Mouse (Mus musculus): ENCODE results near the gene Cep89. TPM values are rescaled to one million over a fixed set of nuclear protein-coding genes. Genes with fewer than 3 reads are reported as not detected.

Cep89 gene
- total and polyA plus RNA-seq, 2 experiments from 2014 or later: 7.7 to 27.6 TPM

- ATAC-seq (ENCODE audit: low FRiP score): no peak
- no peak for TF ChIP-seq CTCF (IDR thresholded peaks at IDR 0.05)
- no peak overlapping the region for H3K4me3 ChIP-seq (ENCODE audit: low read depth, low read length)
- no peaks in the 10 kb centered on the region for H3K36me3 ChIP-seq (ENCODE audit: insufficient read depth, low read length)
- H3K27ac ChIP-seq (ENCODE audit: low read depth, low read length): no peak overlapping the region
- WGBS: 85% methylated on average over 8 of the region's 8 CpGs
- H3K4me1 ChIP-seq (ENCODE audit: insufficient read depth, low read length): no peaks in the 10 kb centered on the region
- no peak overlapping the region for H3K4me2 ChIP-seq (ENCODE audit: low read depth, low read length, poor library complexity, severe bottlenecking)
- H3K9me3 ChIP-seq (ENCODE audit: low read length): no peaks in the 10 kb centered on the region
- H3K27me3 ChIP-seq (ENCODE audit: insufficient read depth, low read length): no peaks in the 10 kb centered on the region
- H3K9ac ChIP-seq (replicated peaks; ENCODE audit: low read length, poor library complexity, severe bottlenecking): no peak overlapping the region
- no peak for DNase-seq (ENCODE audit: low spot score)
Observed at GRCm38 (mm10) chr7:35486553-35486952, 89.7 kb downstream of the Cep89 start.

Other genes with a start within 250 kb of the Cep89 start
- 37.1 and 39.1 TPM in 2 replicates for gene Slc7a10, start 210.7 kb upstream of the Cep89 start, total RNA-seq (2014; rRNA removed)
- gene Slc7a10, start 210.7 kb upstream of the Cep89 start, polyA plus RNA-seq (2015; fragmentation: Nextera tagmentation; extraction: Ambion mirVana): 24.1 and 29.4 TPM in 2 replicates
- gene Lrp3, start 181.5 kb upstream of the Cep89 start, total RNA-seq (2014; rRNA removed): 136 and 159 TPM in 2 replicates
- gene Lrp3, start 181.5 kb upstream of the Cep89 start, polyA plus RNA-seq (2015; fragmentation: Nextera tagmentation; extraction: Ambion mirVana): 21.7 and 23.7 TPM in 2 replicates
- 8.0 and 11.5 TPM in 2 replicates for gene Gpatch1, start 78.6 kb upstream of the Cep89 start, total RNA-seq (2014; rRNA removed)
- 21.9 and 22.2 TPM in 2 replicates for gene Gpatch1, start 78.6 kb upstream of the Cep89 start, polyA plus RNA-seq (2015; fragmentation: Nextera tagmentation; extraction: Ambion mirVana)
- gene Rhpn2, start 62.9 kb upstream of the Cep89 start, total RNA-seq (2014; rRNA removed): 3.1 and 3.5 TPM in 2 replicates
- 1.7 and 1.9 TPM in 2 replicates for gene Rhpn2, start 62.9 kb upstream of the Cep89 start, polyA plus RNA-seq (2015; fragmentation: Nextera tagmentation; extraction: Ambion mirVana)
- gene Faap24, start 199 bp upstream of the Cep89 start, total RNA-seq (2014; rRNA removed): 5.8 and 8.8 TPM in 2 replicates
- 10.4 and 11.5 TPM in 2 replicates for gene Faap24, start 199 bp upstream of the Cep89 start, polyA plus RNA-seq (2015; fragmentation: Nextera tagmentation; extraction: Ambion mirVana)
- gene Slc7a9, start 51.8 kb downstream of the Cep89 start, total RNA-seq (2014; rRNA removed): not detected in 2 replicates
- 0.59 TPM in 1 of 2 replicates, not detected in the other for gene Slc7a9, start 51.8 kb downstream of the Cep89 start, polyA plus RNA-seq (2015; fragmentation: Nextera tagmentation; extraction: Ambion mirVana)
- 0.19 and 0.38 TPM in 2 replicates for gene Tdrd12, start 140.7 kb downstream of the Cep89 start, total RNA-seq (2014; rRNA removed)
- gene Tdrd12, start 140.7 kb downstream of the Cep89 start, polyA plus RNA-seq (2015; fragmentation: Nextera tagmentation; extraction: Ambion mirVana): 0.58 and 0.79 TPM in 2 replicates
- 49.3 and 57.7 TPM in 2 replicates for gene Nudt19, start 159.3 kb downstream of the Cep89 start, total RNA-seq (2014; rRNA removed)
- 128 and 141 TPM in 2 replicates for gene Nudt19, start 159.3 kb downstream of the Cep89 start, polyA plus RNA-seq (2015; fragmentation: Nextera tagmentation; extraction: Ambion mirVana)
- 0.11 and 0.24 TPM in 2 replicates for gene Rgs9bp, start 188.5 kb downstream of the Cep89 start, total RNA-seq (2014; rRNA removed)
- 0.05 TPM in 1 of 2 replicates, not detected in the other for gene Rgs9bp, start 188.5 kb downstream of the Cep89 start, polyA plus RNA-seq (2015; fragmentation: Nextera tagmentation; extraction: Ambion mirVana)
- 17.9 and 24.7 TPM in 2 replicates for gene Ankrd27, start 189.2 kb downstream of the Cep89 start, total RNA-seq (2014; rRNA removed)
- gene Ankrd27, start 189.2 kb downstream of the Cep89 start, polyA plus RNA-seq (2015; fragmentation: Nextera tagmentation; extraction: Ambion mirVana): 11.4 and 11.9 TPM in 2 replicates